Mouse (Mus musculus): ENCODE data around the gene BC051142. TPM values are rescaled to one million over a fixed set of nuclear protein-coding genes. Genes with fewer than 3 reads are reported as not detected.

BC051142 gene
- total RNA-seq, 2 experiments from 2014 or later = not detected

Other genes with a start within 250 kb of the BC051142 start
- 1 to 10 TPM in 1 of 2 experiments, under 1 TPM in 1; 0.43 to 1.2 TPM for gene H2-DMb1, start 245.7 kb upstream of the BC051142 start, total RNA-seq (2021)
- 1 to 10 TPM; 1.4 to 1.5 TPM for gene Tap1, start 211.3 kb upstream of the BC051142 start, total RNA-seq (2021)
- gene Psmb9, start 211.1 kb upstream of the BC051142 start, total RNA-seq (2021) = 1 to 10 TPM; 1.3 to 3.1 TPM
- gene Psmb8, start 201.1 kb upstream of the BC051142 start, total RNA-seq (2021) = 1 to 10 TPM; 2.9 to 4.8 TPM
- gene Tap2, start 195.3 kb upstream of the BC051142 start, total RNA-seq (2021) = 1 to 10 TPM; 4.3 to 5.1 TPM
- under 1 TPM in 1 of 2 experiments, not detected in 1; 0.13 TPM for gene H2-Ob, start 159.9 kb upstream of the BC051142 start, total RNA-seq (2021)
- 1 to 10 TPM; 2.7 to 3.3 TPM for gene H2-Ab1, start 141.1 kb upstream of the BC051142 start, total RNA-seq (2021)
- 1 to 10 TPM; 4.4 to 4.5 TPM for gene H2-Aa, start 111.0 kb upstream of the BC051142 start, total RNA-seq (2021)
- 1 to 10 TPM; 3.9 to 5.5 TPM for gene H2-Eb1, start 93.0 kb upstream of the BC051142 start, total RNA-seq (2021)
- gene H2-Eb2, start 73.2 kb upstream of the BC051142 start, total RNA-seq (2021) = not detected
- under 1 TPM; 0.31 to 0.43 TPM for gene Btnl2, start 44.0 kb upstream of the BC051142 start, total RNA-seq (2021)
- gene Btnl1, start 21.7 kb upstream of the BC051142 start, total RNA-seq (2021) = not detected
- not detected for gene Btnl4, start 78.5 kb downstream of the BC051142 start, total RNA-seq (2021)
- gene Btnl6, start 118.5 kb downstream of the BC051142 start, total RNA-seq (2021) = not detected
- gene Notch4, start 165.4 kb downstream of the BC051142 start, total RNA-seq (2021) = 10 to 100 TPM; 11.3 to 12.4 TPM
- 1 to 10 TPM; 2.3 to 2.6 TPM for gene Gpsm3, start 191.0 kb downstream of the BC051142 start, total RNA-seq (2021)
- gene Pbx2, start 192.4 kb downstream of the BC051142 start, total RNA-seq (2021) = 10 to 100 TPM; 12.1 to 13.6 TPM
- under 1 TPM in 1 of 2 experiments, not detected in 1; 0.24 TPM for gene Ager, start 199.0 kb downstream of the BC051142 start, total RNA-seq (2021)
- gene Rnf5, start 204.9 kb downstream of the BC051142 start, total RNA-seq (2021) = 10 to 100 TPM; 16.4 to 19.2 TPM
- gene Agpat1, start 205.4 kb downstream of the BC051142 start, total RNA-seq (2021) = 10 to 100 TPM; 53.6 to 56.9 TPM
- gene Egfl8, start 217.2 kb downstream of the BC051142 start, total RNA-seq (2021) = 1 to 10 TPM; 2.8 to 3.1 TPM
- 10 to 100 TPM; 37.2 to 43.0 TPM for gene Ppt2, start 229.7 kb downstream of the BC051142 start, total RNA-seq (2021)
- 1 to 10 TPM in 1 of 2 experiments, under 1 TPM in 1; 0.35 to 1.5 TPM for gene Prrt1, start 230.7 kb downstream of the BC051142 start, total RNA-seq (2021)
- 1 to 10 TPM; 5.9 to 7.0 TPM for gene Fkbpl, start 245.9 kb downstream of the BC051142 start, total RNA-seq (2021)
- gene Atf6b, start 248.3 kb downstream of the BC051142 start, total RNA-seq (2021) = 1 to 10 TPM; 7.1 to 7.2 TPM

Measured in gastrocnemius, postnatal 25 days (tissue).